Mouse (Mus musculus): Measurements from ENCODE around the gene Dcaf8.

Gene Dcaf8

DNA sequence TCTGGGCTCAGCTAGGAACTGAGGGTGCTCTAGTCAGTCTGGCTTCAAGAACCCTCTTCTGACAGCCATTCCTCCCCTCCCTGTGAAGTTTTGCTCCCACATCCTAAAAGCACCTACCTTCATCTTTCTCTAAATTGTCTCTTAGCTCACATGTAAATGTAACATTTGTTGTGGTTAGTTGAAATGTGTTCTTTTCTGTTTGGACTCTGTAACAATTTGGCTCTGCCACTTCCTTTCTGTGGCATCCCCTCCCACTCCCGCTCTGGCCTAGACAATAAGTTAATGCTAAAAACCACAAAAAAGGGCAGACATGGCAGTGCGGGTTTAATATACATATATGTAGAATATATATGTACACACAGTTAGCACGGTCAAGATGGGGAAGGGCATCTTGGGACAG lies 49.3 kb downstream of the Dcaf8 start:
- no peak for DNase-seq (ENCODE audit: low spot score)

DNA sequence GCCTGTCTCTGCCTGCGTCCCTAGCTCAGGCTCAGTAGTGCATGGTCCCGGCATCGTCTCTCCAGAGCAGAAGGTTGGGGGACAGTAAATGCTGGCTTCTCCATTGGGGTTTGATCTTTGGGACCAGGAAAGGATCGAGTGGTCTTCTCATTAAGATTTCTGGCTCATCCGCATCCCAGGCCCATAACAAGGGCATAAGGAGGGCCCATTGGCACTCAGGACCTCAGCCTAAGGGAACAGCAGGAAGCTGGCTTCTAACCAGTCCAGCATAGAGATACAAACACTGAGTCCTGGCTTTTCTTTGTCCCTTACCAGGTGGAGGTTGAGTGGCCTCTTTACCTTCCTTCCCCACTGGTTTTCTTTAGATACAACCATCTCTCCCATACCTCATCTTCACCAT lies 50.0 kb downstream of the Dcaf8 start:
- no peak for DNase-seq (ENCODE audit: low spot score)

DNA sequence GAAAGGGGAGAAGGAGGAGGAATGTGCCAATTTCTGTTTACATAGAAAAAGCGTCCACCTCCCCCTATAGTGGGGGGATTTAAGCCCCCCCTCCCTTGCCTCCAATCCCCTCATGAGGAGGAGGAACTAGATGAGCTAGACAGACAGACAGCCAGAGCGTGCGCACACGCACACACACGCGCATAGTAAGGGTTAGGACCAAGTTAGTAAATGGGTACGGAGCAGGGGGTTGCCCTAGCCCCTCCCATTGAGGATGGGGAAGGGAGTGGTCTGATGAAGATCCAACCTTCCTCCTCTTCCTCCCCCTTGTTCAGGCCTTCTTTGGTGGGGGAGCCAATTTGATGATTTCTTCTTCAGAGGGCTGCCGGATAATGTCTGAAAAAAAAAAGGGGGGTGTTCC lies 50.4 kb downstream of the Dcaf8 start:
- no peak for DNase-seq (ENCODE audit: low spot score)

DNA sequence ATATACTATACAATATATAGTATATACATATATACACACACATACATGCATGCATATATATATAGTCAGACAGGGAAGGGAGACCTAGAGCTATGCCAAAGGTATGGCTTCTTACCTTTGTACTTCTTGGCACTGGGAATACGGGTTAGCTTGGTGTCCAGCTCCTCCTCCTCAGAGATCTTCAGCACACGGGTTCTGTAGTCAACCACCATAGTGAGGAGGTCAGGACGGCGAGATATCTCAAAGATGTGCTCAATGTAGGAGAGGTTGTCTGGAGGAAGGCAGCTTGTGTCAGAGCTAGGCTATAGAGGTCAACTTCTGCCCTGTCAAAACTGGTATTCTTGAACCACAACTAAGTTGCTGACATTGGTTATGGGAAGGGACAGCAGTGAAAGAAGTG lies 51.1 kb downstream of the Dcaf8 start:
- DNase-seq (ENCODE audit: low spot score): no peak

DNA sequence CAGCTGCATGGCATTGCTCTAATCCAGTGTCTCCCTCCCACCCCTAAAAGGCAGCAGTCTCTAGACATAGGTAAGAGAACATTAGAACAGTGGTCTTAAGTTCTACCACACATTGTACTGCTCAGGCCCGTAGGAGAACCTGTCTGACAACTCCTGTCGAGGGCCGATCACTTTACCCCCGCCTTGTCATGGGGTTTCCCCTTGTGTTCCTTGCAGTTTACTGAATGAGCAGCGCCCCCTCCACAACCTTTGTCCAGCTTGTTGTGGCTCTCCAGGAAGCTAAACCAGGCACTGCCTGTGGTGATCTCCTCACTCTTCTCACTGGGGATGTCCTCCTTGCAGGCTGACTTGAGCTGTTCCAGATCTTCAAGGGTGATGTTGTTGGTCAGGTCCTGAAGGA lies 52.3 kb downstream of the Dcaf8 start:
- DNase-seq (ENCODE audit: low spot score): no peak

DNA sequence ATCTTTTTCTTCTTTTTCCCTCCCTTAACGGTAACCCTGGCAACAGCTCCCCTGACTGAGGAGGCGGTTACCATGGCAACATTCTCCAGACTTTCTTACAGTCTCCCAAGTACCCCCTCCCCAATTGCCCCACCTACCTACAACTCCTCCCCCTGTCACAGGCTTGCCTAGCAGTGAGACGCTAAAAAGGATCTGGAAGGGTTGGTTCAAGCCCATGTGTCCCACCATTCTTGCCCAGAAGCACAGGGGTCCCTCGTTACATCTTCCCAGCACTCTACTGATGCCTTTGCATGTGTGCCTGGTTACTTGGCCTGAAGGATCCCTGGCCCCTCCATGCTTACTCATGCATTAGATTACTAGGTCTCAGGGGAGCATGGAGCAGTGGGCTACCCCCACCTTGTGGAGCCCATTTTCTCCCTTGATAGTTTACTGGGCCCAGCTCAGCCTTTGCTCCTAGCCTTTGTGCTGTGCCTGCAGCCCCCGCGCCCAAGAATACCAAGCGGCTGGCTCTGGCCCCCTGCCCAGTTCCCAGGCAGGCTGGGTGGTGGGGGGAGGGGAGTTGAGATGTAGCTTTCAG lies 53.1 kb downstream of the Dcaf8 start:
- no peak for DNase-seq (ENCODE audit: low spot score)

DNA sequence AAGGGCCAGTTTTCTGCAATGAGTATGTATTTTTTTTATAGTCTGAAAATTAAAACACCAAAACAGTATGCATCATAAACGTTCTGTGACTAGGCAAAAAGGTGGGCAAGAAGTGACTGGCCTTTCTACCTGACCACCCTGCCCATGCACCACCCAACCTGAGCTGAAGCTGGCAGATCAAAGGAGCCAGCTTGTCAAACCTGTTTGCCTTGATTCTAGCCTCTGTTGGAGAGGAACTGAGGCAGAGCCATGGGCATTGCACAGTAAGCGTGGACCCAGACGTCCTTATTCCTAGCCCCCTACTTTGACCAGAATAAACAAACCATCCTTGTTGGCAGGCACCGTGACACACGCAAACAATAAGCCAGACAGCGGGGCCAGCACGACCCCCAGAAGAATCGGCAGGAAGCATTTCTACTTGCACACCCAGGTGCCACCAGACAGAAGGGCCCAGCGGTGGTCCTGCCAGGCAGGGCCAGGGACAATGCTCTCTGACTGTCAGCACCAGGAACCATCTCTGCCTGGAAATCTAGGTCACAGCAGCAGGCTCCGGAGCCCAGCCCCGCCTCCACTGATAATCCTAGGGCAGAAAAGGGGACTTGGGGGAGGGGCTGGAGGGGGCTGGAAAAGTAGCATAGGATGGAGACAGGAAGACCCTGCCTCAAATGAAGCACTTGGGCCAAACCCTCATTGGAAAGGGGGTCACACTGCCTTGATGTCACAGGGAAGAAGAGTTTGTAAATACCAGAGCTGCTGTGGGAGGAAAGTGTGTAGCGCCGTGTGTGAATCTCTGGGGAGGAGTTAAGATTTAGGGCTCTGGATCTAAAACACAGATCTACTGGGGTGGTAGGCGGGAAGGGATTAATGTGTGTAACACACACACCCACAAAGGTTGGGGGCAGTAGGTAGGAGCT lies 54.3 kb downstream of the Dcaf8 start:
- no peak for DNase-seq (ENCODE audit: low spot score)

DNA sequence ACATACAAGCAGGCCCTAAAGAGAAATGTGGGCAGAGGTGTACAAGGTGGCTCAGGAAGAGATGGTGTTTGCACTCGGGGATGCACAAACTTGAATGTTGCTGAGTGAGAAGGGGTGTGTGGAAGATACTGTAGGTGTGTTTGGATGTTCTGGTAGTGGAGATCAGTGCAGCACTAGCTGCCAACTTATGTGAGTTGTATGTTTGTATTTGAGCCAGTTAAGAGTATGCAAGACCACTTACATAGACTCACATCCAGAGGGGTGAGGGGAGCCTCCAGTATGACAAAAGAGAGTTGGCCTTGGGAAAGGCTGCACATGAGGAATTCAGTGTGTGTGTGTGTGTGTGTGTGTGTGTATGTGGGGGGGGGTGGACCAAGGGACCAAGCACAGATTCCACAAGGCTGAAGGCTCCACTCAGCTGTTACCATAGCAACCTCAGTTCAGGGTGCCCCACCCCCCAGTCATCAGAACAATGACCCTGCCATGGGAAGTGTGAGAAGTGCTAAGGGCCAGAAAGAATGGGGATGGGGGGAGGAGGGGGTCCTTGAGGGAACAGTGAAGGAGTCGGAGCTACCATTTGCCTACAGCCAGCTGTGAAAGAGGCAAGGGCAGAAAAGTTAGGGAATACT lies 55.1 kb downstream of the Dcaf8 start:
- DNase-seq (ENCODE audit: low spot score): no peak

DNA sequence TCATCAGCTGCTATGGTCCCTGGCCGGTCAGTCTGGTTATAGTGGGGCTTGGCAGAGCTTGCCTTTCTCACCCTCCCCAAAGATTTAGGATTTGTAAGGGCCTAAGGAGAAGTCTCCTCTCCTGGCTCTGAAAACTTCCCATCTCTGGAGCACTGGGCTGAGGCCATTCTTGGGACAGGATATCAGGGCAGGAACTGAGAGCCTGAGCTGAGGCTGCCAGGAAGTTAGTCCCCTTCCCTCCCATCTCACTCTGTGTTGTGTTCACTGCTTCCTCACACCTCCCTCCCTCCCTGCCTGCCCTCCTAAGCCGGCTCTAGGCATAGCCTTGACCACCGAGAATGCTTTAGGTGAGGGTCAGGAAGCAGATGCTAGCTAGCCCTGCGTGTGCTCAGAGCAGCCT lies 55.7 kb downstream of the Dcaf8 start:
- no peak for DNase-seq (ENCODE audit: low spot score)

DNA sequence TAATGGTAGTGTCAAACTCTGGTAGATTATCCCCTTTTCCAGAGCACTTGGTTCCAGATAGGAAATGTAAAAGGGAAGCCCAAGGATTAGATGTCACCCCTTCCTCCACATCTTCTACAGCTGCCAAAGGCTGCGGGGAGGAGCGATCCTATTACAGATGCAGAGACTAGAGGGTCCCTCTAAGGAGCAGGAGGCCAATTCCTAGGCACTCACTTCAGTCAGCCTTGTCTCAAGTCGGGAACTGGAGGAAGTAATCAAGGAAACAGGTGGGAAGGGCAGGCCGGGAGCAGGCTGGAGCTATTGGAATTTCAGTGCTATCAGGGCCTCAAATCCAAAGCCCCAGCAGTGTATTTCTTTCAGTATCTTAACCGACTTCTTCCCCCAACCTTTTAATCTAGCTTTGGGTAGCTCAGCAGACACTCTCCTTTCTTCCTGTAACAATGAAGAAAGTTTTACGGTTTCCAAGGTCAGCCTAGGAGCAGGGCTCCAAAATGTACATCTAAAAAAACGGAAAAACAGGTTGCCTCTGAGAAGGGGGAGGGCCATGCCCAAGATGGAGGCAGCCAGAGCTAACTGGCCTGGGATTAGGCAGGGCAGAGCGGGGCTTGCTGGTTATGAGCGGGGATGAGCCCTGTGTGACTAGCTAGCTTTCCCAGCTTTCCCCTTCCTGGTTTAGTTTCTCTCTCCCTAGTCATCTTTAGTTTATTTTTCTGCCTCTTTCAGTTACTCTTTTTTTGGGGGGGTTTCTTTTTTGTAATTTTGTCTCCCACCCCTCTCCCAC lies 56.3 kb downstream of the Dcaf8 start:
- no peak for DNase-seq (ENCODE audit: low spot score)

DNA sequence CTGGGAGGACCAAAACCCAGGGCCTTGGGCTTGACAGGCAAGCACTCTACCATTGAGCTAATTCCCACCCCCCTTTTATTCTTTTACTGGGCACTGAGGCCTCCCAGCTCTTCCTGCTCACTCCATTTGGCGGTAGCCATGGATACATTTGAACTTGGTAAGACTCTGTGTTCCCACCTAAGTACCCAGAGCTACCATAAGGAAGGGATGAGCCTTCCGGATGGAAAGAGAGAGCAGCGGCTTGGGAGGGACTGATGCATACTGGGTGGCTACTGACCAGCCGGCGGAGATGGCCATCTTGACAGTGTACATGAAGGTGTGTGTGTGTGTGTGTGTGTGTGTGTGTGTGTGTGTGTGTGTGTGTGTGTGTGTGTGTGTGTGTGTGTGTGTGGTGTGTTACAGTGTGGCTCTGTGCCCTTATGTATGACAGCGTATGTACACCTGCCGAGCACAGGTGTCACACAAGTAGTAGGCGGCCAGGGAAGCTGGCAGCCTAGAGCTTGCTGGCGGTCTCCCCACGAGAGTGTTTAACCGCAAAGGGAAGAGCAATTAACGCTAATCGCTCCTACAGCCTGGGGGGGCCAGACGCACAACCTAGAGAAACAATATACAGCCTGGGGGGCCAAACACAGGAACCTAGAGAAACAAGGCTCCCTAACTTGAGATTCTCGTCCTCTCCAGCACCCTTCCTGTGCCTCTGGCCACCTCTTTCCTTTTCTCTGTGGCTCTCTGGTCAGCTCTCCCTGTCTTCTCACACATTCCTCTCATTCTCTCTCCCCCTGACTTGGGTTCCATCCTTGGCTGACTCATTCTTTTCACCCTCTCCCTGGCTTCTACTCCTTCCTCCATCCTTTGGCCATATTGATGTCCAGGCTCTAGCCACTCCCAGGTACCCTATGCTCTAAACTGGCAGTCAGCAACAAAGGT lies 57.2 kb downstream of the Dcaf8 start:
- no peak for DNase-seq (ENCODE audit: low spot score)

DNA sequence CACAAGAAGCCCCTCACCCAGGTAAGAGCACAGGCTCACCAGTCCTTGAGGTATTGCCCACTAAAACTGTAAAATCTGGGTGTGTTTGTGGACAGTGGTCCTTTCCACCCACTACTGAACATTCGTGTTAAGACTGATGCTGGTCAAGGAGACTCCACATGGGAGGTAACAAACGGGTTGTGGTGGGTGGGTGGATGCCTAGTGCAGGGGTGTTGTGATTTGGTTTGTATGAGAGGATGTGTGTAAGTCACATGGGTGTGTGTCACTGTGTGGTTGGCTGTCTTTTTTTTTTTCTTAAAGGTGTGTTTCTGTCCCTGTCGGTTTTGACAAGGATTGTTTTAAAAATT lies 57.8 kb downstream of the Dcaf8 start:
- no peak for DNase-seq (ENCODE audit: low spot score)

DNA sequence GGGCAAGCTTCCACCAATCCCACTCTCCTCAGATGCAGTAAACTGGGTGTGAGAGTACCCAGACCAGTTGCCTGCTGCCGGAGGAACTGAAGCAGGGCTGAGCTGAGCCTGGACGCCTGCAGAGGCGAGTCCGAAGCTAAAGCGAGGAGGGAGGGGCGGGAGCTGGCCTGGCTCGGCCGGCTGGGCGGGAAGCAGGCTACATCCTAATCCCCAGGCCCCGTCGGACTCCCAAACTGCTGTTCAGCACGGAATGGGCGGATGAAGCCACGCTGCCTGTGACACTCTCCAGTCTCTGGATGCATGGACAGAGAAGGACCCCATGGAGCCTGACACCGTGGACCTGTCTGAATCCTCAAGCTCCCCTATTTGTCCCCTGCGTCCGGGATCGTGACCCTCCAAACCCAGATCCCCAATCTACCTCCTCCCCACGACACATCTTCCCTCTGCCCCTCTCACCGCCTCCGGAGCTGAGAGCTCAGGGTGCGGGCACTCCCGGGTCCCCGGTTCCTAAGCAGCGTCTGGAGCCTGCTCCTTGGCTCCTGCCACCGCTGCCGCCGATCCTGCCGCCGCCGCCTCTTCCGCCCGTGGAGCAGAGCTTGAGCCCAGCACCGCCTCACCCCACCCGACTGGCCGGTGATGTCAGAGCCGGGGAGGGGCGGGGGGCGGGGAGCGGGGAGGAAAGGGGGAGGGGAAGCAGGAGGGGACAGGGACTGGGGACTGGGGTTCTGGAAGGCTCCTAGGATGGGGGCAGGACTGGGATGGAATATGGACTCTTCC lies 58.4 kb downstream of the Dcaf8 start, which contains the start of gene Pea15a:
Gene Pea15a (minus strand): TSS at position 664 of the 777 bp plus-strand sequence.
- peak; percentile 88 for DNase-seq (ENCODE audit: low spot score)

DNA sequence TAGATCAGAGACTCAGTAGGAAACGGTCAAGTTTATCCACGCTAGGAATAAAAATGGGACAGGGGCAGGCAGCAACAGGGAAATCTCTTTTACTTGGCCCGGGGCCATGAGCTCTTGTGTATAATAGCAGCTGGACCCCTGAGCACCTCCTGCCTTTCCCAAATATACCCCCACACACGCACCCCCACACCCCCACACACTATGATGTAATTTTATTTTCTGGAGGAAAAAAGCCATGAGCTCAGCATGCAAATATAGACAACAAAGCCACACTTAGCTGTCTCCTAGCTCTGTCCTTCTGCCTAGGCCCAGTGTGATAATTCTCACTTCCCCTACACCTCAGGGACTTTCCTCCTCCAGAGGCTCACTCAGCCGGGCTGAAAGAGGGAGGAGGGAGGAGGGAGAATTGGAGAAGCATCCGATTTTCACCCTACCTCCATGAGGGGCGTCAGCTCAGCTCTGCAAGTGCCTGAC lies 59.3 kb downstream of the Dcaf8 start:
- no peak for DNase-seq (ENCODE audit: low spot score)

DNA sequence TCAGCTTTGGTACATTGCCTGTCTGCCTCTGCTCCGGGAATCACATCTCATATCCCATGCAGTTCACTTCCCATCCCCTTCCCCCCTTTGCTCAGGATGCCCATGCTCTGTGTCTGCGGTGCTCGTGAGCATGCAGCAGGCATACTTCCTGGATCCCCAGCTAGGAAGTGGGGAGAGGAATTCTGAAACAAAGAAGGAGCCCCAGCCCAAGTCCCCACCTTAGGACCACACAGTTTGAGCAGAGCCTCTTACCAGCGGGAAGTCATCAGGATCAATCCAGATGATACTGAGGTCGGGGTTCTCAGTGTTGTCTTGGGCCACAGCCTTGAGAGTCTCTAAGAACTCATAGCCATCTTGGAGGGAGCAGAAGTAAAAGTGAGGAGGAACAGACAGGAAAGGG lies 64.9 kb downstream of the Dcaf8 start:
- DNase-seq (ENCODE audit: low spot score): no peak

DNA sequence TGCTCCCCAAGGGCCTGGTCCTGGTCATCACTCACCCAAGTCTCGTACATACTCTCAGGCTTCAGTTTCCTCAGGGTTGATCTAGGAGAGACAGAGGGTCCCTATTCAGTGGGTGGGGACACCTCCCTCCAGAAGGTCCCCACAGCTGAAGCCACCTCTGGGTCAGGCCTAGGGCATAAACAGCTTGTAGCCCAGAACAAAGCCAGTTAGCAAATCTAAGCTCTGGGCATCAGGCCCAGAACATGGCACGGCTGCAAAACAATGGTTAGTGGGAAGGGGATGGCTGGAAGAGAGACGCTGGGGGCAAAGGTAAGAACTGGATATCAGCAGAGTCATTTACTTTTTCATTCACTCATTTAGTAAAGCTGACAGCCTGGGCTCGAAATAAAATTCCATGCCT lies 65.9 kb downstream of the Dcaf8 start:
- DNase-seq (ENCODE audit: low spot score): no peak

DNA sequence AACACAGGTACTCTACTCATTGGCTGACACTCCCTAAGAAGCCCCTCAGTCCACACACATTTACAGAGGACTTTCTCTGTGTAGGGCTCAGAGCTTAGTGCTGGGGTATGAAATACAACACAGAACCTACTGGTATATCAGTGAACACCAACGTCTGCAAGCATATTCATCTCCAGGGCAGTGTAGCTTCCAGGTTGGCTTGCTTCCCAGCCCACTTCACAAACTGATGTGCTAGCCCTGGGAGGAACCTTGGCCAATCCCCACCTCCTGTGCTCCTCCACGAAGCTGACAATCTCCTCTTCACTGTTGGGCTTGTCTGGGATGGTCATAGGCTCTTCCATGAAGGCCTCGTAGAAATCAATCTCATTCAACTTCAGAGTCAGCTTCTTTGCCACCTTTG lies 66.9 kb downstream of the Dcaf8 start:
- no peak for DNase-seq (ENCODE audit: low spot score)

DNA sequence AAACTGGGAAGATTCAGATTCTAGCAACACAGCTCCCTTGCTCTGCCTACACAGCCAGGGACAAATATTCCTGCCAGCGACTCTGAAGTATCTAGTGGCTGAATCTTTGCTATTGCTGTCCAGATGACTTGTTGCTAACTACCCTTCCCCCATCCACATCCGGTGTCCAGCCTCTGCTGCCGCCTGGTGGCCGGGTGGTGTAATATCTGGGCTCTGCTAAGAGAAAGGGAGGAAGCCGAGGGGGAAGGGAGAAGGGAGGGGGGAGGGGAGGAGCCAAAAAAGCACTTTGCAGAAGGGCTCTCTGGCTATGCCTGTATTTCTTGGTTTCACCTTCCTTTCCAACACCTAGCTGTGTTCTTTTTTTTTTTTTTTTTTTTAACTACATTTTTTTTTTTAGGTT lies 69.3 kb downstream of the Dcaf8 start:
- DNase-seq (ENCODE audit: low spot score): peak; percentile 90

DNA sequence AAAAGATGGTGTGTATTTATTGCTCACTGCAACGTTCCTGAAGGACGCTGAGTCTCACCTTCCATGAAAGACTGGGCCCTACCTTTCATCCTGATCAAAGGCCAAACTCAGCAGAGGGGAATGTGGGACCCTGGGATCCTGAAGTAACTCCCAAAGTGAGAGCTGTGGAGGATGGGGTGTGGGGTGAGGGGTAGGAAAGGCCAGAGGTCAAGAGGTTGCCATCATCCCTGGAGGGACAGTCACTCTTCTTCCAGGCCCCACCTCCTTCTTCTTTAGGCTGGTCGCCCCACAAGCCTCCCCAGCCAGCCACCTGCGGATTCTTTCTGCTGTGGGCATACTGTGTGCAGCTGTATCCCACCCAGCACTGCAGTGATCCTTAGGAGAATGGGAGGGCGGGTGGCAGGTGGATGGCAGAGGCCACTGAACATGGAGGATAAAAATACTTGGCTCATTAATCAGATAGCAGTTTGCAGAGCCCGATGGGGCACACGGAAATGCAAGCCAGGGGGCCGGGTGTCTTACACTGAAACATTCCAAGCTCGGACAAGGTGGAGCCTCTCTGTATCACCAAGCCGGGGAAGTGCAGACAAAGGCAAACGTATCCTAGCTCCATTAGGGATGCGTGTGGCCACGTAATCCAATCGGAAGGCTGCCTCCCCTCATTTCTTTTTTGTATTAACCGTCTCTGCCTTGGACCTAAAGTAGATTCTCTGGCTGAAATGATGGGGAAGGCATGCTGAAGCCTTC lies 70.5 kb downstream of the Dcaf8 start:
- no peak for DNase-seq (ENCODE audit: low spot score)
